In the genomic region with DNA sequence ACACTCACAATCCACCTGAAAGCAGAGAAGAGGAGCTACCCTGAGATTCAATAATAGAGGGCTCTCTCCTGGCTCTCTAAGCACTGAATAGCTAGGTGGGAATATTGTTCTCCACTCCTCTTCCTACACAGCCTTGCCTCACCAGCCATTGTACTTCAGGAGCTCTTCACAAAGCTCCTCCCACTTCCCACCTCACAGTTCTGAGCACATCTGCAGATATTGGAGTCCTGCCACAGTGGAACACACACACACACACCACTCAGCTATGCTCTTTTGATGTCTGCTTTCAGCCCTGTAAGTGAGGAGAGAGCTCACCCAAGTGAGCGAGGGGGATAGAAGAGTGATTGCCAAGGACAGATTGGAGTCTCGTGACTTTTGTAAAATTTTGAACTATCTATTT, we compare ENCODE assay signal across 25 mouse cellular contexts. TPM values are rescaled to one million over a fixed set of nuclear protein-coding genes. Genes with fewer than 3 reads are reported as not detected.
"Had no signal": no experiment of that assay in that cellular context is flagged by ENCODE, and none has a peak within 500 bp of the region (broad histone marks: within the 10 kb centered on the region; RNA-seq: fewer than 3 reads in every experiment).

No protein-coding gene starts in this region.

- H3K4me3 ChIP-seq: intestine, embryonic 15.5 days; kidney, embryonic 15.5 days; limb, embryonic 10.5 days; limb, embryonic 13.5 days; liver, embryonic 12.5 days; liver, embryonic 15.5 days; midbrain, embryonic 12.5 days; midbrain, embryonic 15.5 days; neural tube, embryonic 12.5 days; neural tube, embryonic 15.5 days had no signal

- H3K4me1 ChIP-seq: intestine, embryonic 15.5 days; kidney, embryonic 15.5 days; limb, embryonic 10.5 days; limb, embryonic 13.5 days; liver, embryonic 12.5 days; liver, embryonic 15.5 days; midbrain, embryonic 12.5 days; midbrain, embryonic 15.5 days; neural tube, embryonic 12.5 days; neural tube, embryonic 15.5 days had no signal

- ATAC-seq: intestine, embryonic 15.5 days; liver, embryonic 12.5 days; midbrain, embryonic 15.5 days had no signal

- H3K9ac ChIP-seq: intestine, embryonic 15.5 days; kidney, embryonic 15.5 days; limb, embryonic 13.5 days; liver, embryonic 12.5 days; liver, embryonic 15.5 days; midbrain, embryonic 12.5 days; midbrain, embryonic 15.5 days; neural tube, embryonic 12.5 days; neural tube, embryonic 15.5 days had no signal

- H3K36me3 ChIP-seq: intestine, embryonic 15.5 days; kidney, embryonic 15.5 days; limb, embryonic 10.5 days; limb, embryonic 13.5 days; midbrain, embryonic 12.5 days; midbrain, embryonic 15.5 days; neural tube, embryonic 12.5 days; neural tube, embryonic 15.5 days had no signal

- DNase-seq: kidney, adult 11 months; kidney, adult 8-10 months; kidney, postnatal 10 days; kidney, postnatal 36 days; liver; right cerebral cortex, adult 18-20 months; right cerebral cortex, postnatal 14 days; right cerebral cortex, postnatal 4 days; thymus, postnatal 25 days had no signal

- H3K27ac ChIP-seq: intestine, embryonic 15.5 days; kidney, embryonic 15.5 days; limb, embryonic 10.5 days; limb, embryonic 13.5 days; liver, embryonic 12.5 days; liver, embryonic 15.5 days; midbrain, embryonic 12.5 days; midbrain, embryonic 15.5 days; neural tube, embryonic 12.5 days; neural tube, embryonic 15.5 days; stomach, postnatal 0 days had no signal

- H3K4me2 ChIP-seq: intestine, embryonic 15.5 days; kidney, embryonic 15.5 days; limb, embryonic 13.5 days; liver, embryonic 12.5 days; liver, embryonic 15.5 days; midbrain, embryonic 12.5 days; midbrain, embryonic 15.5 days; neural tube, embryonic 12.5 days; neural tube, embryonic 15.5 days had no signal

- H3K27me3 ChIP-seq: intestine, embryonic 15.5 days; kidney, embryonic 15.5 days; limb, embryonic 13.5 days; midbrain, embryonic 12.5 days; midbrain, embryonic 15.5 days; neural tube, embryonic 12.5 days; neural tube, embryonic 15.5 days had no signal

- H3K9me3 ChIP-seq: intestine, embryonic 15.5 days; kidney, embryonic 15.5 days; limb, embryonic 10.5 days; limb, embryonic 13.5 days; liver, embryonic 12.5 days; liver, embryonic 15.5 days; midbrain, embryonic 12.5 days; midbrain, embryonic 15.5 days; neural tube, embryonic 12.5 days; neural tube, embryonic 15.5 days had no signal

RNA-seq across cellular contexts. Expression of gene Trim40, which starts 6.6 kb away (rescaled TPM):
- total RNA-seq: layer of hippocampus, postnatal 14 days; left cerebral cortex, postnatal 25 days; megakaryocyte progenitor cell, adult 5-6 weeks had no signal
- polyA plus RNA-seq: kidney, embryonic 15.5 days; limb, embryonic 10.5 days; limb, embryonic 13.5 days; liver, embryonic 12.5 days; liver, embryonic 15.5 days; midbrain, embryonic 12.5 days; midbrain, embryonic 15.5 days; neural tube, embryonic 12.5 days; neural tube, embryonic 15.5 days; stomach, embryonic 14.5 days had no signal

RNA-seq across cellular contexts. Expression of gene Trim10, which starts 14.0 kb away (rescaled TPM):
- total RNA-seq: layer of hippocampus, postnatal 14 days; left cerebral cortex, adult 18-20 months; left cerebral cortex, postnatal 25 days had no signal

RNA-seq across cellular contexts. Expression of gene Trim31, which starts 14.6 kb away (rescaled TPM):
- total RNA-seq: layer of hippocampus, postnatal 14 days; left cerebral cortex, adult 18-20 months; left cerebral cortex, postnatal 25 days; megakaryocyte progenitor cell, adult 5-6 weeks had no signal
- polyA plus RNA-seq: kidney, embryonic 15.5 days; limb, embryonic 10.5 days; limb, embryonic 13.5 days; liver, embryonic 12.5 days; liver, embryonic 15.5 days; midbrain, embryonic 12.5 days; midbrain, embryonic 15.5 days; neural tube, embryonic 12.5 days; neural tube, embryonic 15.5 days had no signal

RNA-seq across cellular contexts. Expression of gene Trim15, which starts 16.3 kb away (rescaled TPM):
- total RNA-seq: layer of hippocampus, postnatal 14 days; left cerebral cortex, adult 18-20 months; left cerebral cortex, postnatal 25 days; megakaryocyte progenitor cell, adult 5-6 weeks had no signal
